Mouse (Mus musculus): ENCODE measurements around the gene Atp23.
"Not testable (repeated sequence)": the region's sequence is repeated elsewhere in the genome, so short reads cannot be mapped to it uniquely, and the experiment has no call there.

The Atp23 gene

GRCm38 (mm10) chr10:126826982-126827381 is 74.2 kb downstream of the Atp23 start:
- no peak for DNase-seq (ENCODE audit: low read depth in 1 of 2, low spot score in 2 of 2)

GRCm38 (mm10) chr10:126826216-126826615 is 74.9 kb downstream of the Atp23 start:
- not testable (repeated sequence) for DNase-seq (ENCODE audit: low read depth in 1 of 2, low spot score in 2 of 2)

DNA sequence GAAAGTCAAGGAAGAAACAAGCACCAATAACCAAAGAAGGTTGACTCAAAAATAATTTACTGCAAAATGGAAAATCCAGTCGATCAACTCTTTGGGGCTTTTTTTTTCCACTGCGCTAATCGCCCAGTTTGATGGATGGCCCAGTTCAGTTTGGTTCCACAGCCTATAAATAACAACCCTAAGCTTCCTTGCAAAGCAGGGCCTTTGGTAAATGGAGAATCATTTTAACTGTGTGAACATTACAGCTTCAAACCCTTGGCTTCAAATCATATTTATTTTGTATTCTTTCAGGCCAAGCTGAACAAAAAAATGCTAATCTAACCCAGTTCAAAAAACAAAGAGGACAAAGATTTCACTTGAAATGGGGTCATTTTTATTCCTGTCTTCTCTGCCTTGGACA is 78.7 kb downstream of the Atp23 start:
- no peak for DNase-seq (ENCODE audit: low read depth in 1 of 2, low spot score in 2 of 2)

Data from monocyte, adult 2 months (primary cell).